Mouse (Mus musculus) CH12.LX (cell line): ENCODE data around the gene Hoxc8. TPM values are rescaled to one million over a fixed set of nuclear protein-coding genes. Genes with fewer than 3 reads are reported as not detected.

Source experiments
- DNase-seq: peaks from one replicate; pipeline ENCODE4 v3.0.0-alpha.2; 2013; ENCODE audit errors: extremely low read depth
- H3K27ac ChIP-seq: 2 replicates; pipeline ENCODE4 v1.5.1; 2012; ENCODE audit warnings: low read depth, mild to moderate bottlenecking, control low read depth, moderate library complexity; ENCODE audit not compliant: insufficient read depth
- H3K27me3 ChIP-seq: replicated peaks from 2 replicates; pipeline ENCODE3; 2012; ENCODE audit warnings: inconsistent platforms
- H3K36me3 ChIP-seq, 2 experiments: replicated peaks in 1 of 2; 2 replicates each; pipeline versions ENCODE3 to v1.6.1; 2012; ENCODE audit warnings: inconsistent platforms in 1 of 2, low read length in 1 of 2, mild to moderate bottlenecking in 1 of 2, mixed read lengths in 1 of 2, moderate library complexity in 1 of 2; ENCODE audit not compliant: control insufficient read depth in 1 of 2, insufficient read depth in 1 of 2
- H3K4me1 ChIP-seq, 2 experiments: 2 replicates each; pipeline ENCODE4 v1.6.1; 2012; ENCODE audit warnings: inconsistent platforms in 1 of 2, moderate library complexity in 1 of 2; ENCODE audit not compliant: insufficient read depth in 2 of 2, control insufficient read depth in 1 of 2
- H3K4me2 ChIP-seq: 2 replicates; pipeline ENCODE4 v1.6.1; 2012; ENCODE audit warnings: low read depth, mild to moderate bottlenecking, control low read depth; ENCODE audit not compliant: poor library complexity, insufficient read depth, severe bottlenecking
- H3K4me3 ChIP-seq, 3 experiments: fragments of 150-350 bp in 1 of 3; sonication (generic) in 1 of 3; replicated peaks in 1 of 3; 2 replicates each; pipeline versions ENCODE3 to v1.5.1; 2011 to 2012; ENCODE audit warnings: low read depth in 2 of 3, low read length in 2 of 3, mild to moderate bottlenecking in 2 of 3, moderate library complexity in 2 of 3, control low read depth in 1 of 3, improper control_type of control experiment in 1 of 3, inconsistent platforms in 1 of 3, mixed read lengths in 1 of 3; ENCODE audit not compliant: poor library complexity in 1 of 3
- H3K79me2 ChIP-seq: replicated peaks from 2 replicates; pipeline ENCODE4 v1.6.1; 2012; ENCODE audit warnings: mild to moderate bottlenecking, moderate library complexity; ENCODE audit not compliant: control insufficient read depth, poor library complexity, insufficient read depth, severe bottlenecking; ENCODE audit errors: extremely low read depth
- H3K9ac ChIP-seq: 2 replicates; pipeline ENCODE4 v1.6.1; 2012; ENCODE audit warnings: low read depth, mild to moderate bottlenecking, control low read depth, moderate library complexity; ENCODE audit not compliant: insufficient read depth
- H3K9me3 ChIP-seq: replicated peaks from 2 replicates; pipeline ENCODE3; 2012; ENCODE audit warnings: low read length, inconsistent platforms, mixed read lengths
- CTCF ChIP-seq, 2 experiments: IDR thresholded peaks in 1 of 2; conservative IDR thresholded peaks in 1 of 2; 2 replicates each; pipeline ENCODE4 v1.5.1; 2011 to 2012; ENCODE audit warnings: low read depth in 2 of 2, low read length in 2 of 2, improper control_type of control experiment in 1 of 2, inconsistent platforms in 1 of 2, mild to moderate bottlenecking in 1 of 2, moderate library complexity in 1 of 2
- EP300 ChIP-seq: IDR thresholded peaks from 2 replicates; pipeline ENCODE4 v1.6.1; 2011; ENCODE audit warnings: low read length, improper control_type of control experiment
- ETS1 ChIP-seq: conservative IDR thresholded peaks from 2 replicates; pipeline ENCODE4 v1.6.1; 2012; ENCODE audit warnings: low read depth, mild to moderate bottlenecking, inconsistent platforms, low read length, improper control_type of control experiment, moderate library complexity
- HCFC1 ChIP-seq: IDR thresholded peaks from 2 replicates; pipeline ENCODE4 v1.6.1; 2012; ENCODE audit warnings: low read depth, mild to moderate bottlenecking, inconsistent platforms, low read length, improper control_type of control experiment
- IRF4 ChIP-seq: IDR thresholded peaks from 2 replicates; pipeline ENCODE4 v1.6.1; 2014; ENCODE audit warnings: low read depth, mild to moderate bottlenecking, inconsistent platforms, low read length, improper control_type of control experiment
- JUN ChIP-seq: IDR thresholded peaks from 2 replicates; pipeline ENCODE4 v1.6.1; 2011; ENCODE audit warnings: low read depth, mild to moderate bottlenecking, low read length, improper control_type of control experiment, moderate library complexity; ENCODE audit not compliant: insufficient read depth
- KAT2A ChIP-seq: IDR thresholded peaks from 2 replicates; pipeline ENCODE4 v1.6.1; 2012; ENCODE audit warnings: low read length, improper control_type of control experiment, inconsistent platforms; ENCODE audit not compliant: insufficient replicate concordance
- NELFE ChIP-seq: IDR thresholded peaks from 2 replicates; pipeline ENCODE4 v1.6.1; 2011; ENCODE audit warnings: low read depth, low read length, improper control_type of control experiment
- NRF1 ChIP-seq: IDR thresholded peaks from 2 replicates; pipeline ENCODE4 v1.6.1; 2014; ENCODE audit warnings: low read depth, mild to moderate bottlenecking, inconsistent platforms, low read length, improper control_type of control experiment, moderate library complexity
- PAX5 ChIP-seq: IDR thresholded peaks from 2 replicates; pipeline ENCODE4 v1.6.1; 2012; ENCODE audit warnings: low read length, inconsistent platforms, mixed read lengths
- POLR2AphosphoS2 ChIP-seq: IDR thresholded peaks from 2 replicates; pipeline ENCODE4 v1.6.1; 2011; ENCODE audit warnings: low read depth, low read length, improper control_type of control experiment
- RCOR1 ChIP-seq: conservative IDR thresholded peaks from 2 replicates; pipeline ENCODE4 v1.6.1; 2012; ENCODE audit warnings: low read depth, mild to moderate bottlenecking, inconsistent platforms, low read length, improper control_type of control experiment
- SMC3 ChIP-seq: IDR thresholded peaks from 2 replicates; pipeline ENCODE4 v1.6.1; 2011; ENCODE audit warnings: low read depth, low read length, improper control_type of control experiment
- UBTF ChIP-seq: IDR thresholded peaks from 2 replicates; pipeline ENCODE4 v1.6.1; 2012; ENCODE audit warnings: low read depth, mild to moderate bottlenecking, inconsistent platforms, low read length, improper control_type of control experiment, moderate library complexity
- USF1 ChIP-seq: IDR thresholded peaks from 2 replicates; pipeline ENCODE4 v1.6.1; 2014; ENCODE audit warnings: low read depth, mild to moderate bottlenecking, inconsistent platforms, low read length, improper control_type of control experiment
- ZC3H11A ChIP-seq: IDR thresholded peaks from 2 replicates; pipeline ENCODE4 v1.6.1; 2012; ENCODE audit warnings: low read depth, mild to moderate bottlenecking, inconsistent platforms, low read length, improper control_type of control experiment
- ZKSCAN1 ChIP-seq: IDR thresholded peaks from 2 replicates; pipeline ENCODE4 v1.6.1; 2012; ENCODE audit warnings: low read depth, inconsistent platforms, low read length, improper control_type of control experiment, borderline replicate concordance
- ZNF384 ChIP-seq: IDR thresholded peaks from 2 replicates; pipeline ENCODE4 v1.6.1; 2012; ENCODE audit warnings: low read depth, low read length, improper control_type of control experiment, inconsistent platforms
- dilution Hi-C: fragments of 300-500 bp; cut with MboI; formaldehyde crosslinking; loops from 2 replicates; pipeline ENCODE4 v1.14.3; 2020; ENCODE audit warnings: low sequenced_read_pairs; ENCODE audit not compliant: extremely low pct_unique_long_range_greater_than_20kb, extremely low pct_ligation_motif_present
- in situ Hi-C: fragments of 300-500 bp; cut with MboI; formaldehyde crosslinking; loops from 3 replicates; pipeline ENCODE4 v1.14.3; 2019; ENCODE audit warnings: low sequenced_read_pairs, low pct_ligation_motif_present, low pct_unique_long_range_greater_than_20kb, mixed read lengths
- polyA plus RNA-seq: library from polyadenylated mRNA; unstranded; fragments of >175 nt; gene quantifications from 2 replicates; pipeline ENCODE4 v1.2.1, GENCODE M21; 2012; ENCODE audit warnings: low read depth; ENCODE audit not compliant: insufficient read length
- total RNA-seq, 2 experiments: library from RNA; depleted of rRNA; stranded (reverse); fragments of 300-350 nt in 1 of 2; fragments of >200 nt in 1 of 2; gene quantifications; 2 replicates each; pipeline ENCODE4 v1.2.3; 2012 to 2014

Gene Hoxc8
- total and polyA plus RNA-seq, 3 experiments, result not detected

DNA sequence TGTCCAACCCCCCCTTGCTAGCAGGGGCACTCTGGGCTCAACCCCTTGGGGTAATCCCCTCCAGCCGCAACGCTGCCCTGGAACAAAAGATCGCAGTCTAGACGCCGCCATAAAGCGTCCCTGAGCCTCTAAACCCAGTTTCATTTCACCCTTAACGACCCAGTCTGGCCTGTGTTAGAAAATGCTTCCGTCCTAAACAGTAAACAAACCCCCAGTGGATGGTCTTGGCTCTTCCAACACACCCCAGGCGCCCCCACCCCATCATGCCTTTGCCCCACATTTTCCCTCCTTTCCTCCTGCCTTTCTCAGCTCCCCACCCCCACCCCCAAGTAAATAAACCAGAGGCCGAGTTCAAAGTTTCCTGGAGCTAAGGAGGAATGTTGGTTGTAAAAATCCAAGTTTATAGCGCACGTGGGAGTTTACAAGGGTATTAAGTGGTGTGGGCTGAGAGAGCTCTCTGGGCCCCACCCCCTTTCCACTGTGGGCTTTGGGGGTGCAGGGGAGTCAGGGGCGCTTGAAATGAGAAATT, 30.7 kb upstream of the Hoxc8 start:
- peak overlapping the region; percentile 95 for H3K4me2 ChIP-seq
- no peak for TF ChIP-seq USF1
- peaks cover 95% of the 10 kb centered on the region for H3K27me3 ChIP-seq

DNA sequence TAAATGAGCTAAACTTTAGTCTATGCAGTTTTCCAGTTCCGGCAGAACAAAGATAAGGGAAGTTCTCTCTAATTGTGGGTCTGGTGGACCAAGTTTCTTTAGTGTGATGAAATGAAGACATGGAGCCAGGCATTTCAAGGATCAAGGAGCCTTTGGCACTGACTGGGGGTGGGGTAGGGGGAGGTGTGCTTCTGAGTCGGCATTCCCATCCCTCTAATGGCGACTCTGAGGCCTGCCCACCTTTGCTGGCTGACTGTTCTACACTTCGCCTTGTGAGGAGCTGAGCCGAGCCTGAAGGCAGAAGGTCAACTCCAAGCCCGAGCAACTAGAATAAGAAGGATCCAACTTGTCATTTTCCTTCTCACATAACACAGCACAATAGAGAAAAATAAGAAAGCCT, 28.7 kb upstream of the Hoxc8 start:
- TF ChIP-seq ETS1 (no peak), PAX5 (no peak), ZKSCAN1 (no peak), SMC3 (no peak), RCOR1 (no peak), NRF1 (no peak), EP300 (no peak), HCFC1 (no peak), ZC3H11A (no peak), IRF4 (no peak), KAT2A (no peak), UBTF (no peak), ZNF384 (no peak), POLR2AphosphoS2 (no peak), CTCF (conservative IDR thresholded peaks at IDR 0.05 in 1 of 2, IDR thresholded peaks at IDR 0.05 in 1 of 2; ENCODE audit: low read depth in 2 of 2, low read length in 2 of 2) (no peak), JUN (no peak), NELFE (no peak)
- TF ChIP-seq, all 38 proteins: peak for 0
- no peak for DNase-seq
- Histone ChIP-seq H3K36me3 (no peaks in the 10 kb centered on the region), H3K4me1 (peaks cover under 1 to 29% of the 10 kb centered on the region in 2 experiments; a peak in 3 of 4 replicates), H3K4me2 (no peak overlapping the region), H3K9me3 (no peaks in the 10 kb centered on the region), H3K27me3 (peaks cover 95% of the 10 kb centered on the region), H3K9ac (no peak overlapping the region), H3K79me2 (no peaks in the 10 kb centered on the region), H3K4me3 (no peak overlapping the region), H3K27ac (no peak overlapping the region)
- dilution Hi-C loops, result no loop called here
- in situ Hi-C loops, result no loop called here

More for the DNA sequence above, 30.7 kb upstream of the Hoxc8 start:
- dilution Hi-C loops, result no loop called here
- no peaks in the 10 kb centered on the region for H3K79me2 ChIP-seq
- no peak for DNase-seq
- H3K4me3 ChIP-seq, result peak overlapping the region; percentile 12 to 30 (median 25)
- H3K36me3 ChIP-seq, result no peaks in the 10 kb centered on the region
- no peak overlapping the region for H3K27ac ChIP-seq
- in situ Hi-C loops, result no loop called here
- peaks cover 6% of the 10 kb centered on the region for H3K9me3 ChIP-seq
- peaks cover 0 to 23% of the 10 kb centered on the region in 2 experiments; a peak in 3 of 4 replicates for H3K4me1 ChIP-seq
- no peak overlapping the region for H3K9ac ChIP-seq
